In the genomic region with DNA sequence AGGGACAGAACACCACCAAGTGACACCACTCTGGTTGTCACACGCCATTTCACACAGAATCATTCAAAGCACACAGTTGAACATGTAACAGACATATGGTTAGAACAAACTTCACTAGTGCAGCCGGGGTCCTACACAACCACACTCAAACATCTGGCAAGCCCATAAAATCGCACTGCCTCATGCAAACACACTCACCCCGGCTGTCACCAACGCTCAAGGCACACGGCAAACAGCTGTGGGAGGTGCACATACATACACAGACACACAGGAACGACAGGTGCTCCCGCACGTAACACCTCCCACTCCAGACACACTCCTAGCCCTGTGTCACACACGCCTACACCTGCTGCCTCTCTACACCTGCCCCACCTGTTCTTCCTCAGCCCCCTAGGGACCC, we compare ENCODE assay signal across 8 mouse cellular contexts. TPM values are rescaled to one million over a fixed set of nuclear protein-coding genes. Genes with fewer than 3 reads are reported as not detected.
DNase-seq lines count a peak whose midpoint lies in the region; ATAC-seq and TF ChIP-seq lines count a peak whose summit lies in the region.

No protein-coding gene starts in this region.

- peak overlapping the region; percentile 56 for H3K4me3 ChIP-seq in forebrain, embryonic 10.5 days
- 0 out of 2 replicates have a peak overlapping the region, but pooled peaks have one; percentile 31 for H3K4me3 ChIP-seq in intestine, postnatal 0 days (ENCODE audit: low read depth, low read length)
- peak overlapping the region; percentile 39 for H3K4me3 ChIP-seq in neural tube, embryonic 13.5 days

- H3K4me2 ChIP-seq in intestine, postnatal 0 days (replicated peaks; ENCODE audit: low read depth): peak overlapping the region; percentile 59; the same call in 1 of the 2 replicates
- peak overlapping the region; percentile 78 for H3K4me2 ChIP-seq in neural tube, embryonic 13.5 days

- TF ChIP-seq CTCF in intestine, postnatal 0 days (IDR thresholded peaks at IDR 0.05; ENCODE audit: low read depth): no peak

- peaks cover 68% of the 10 kb centered on the region for H3K4me1 ChIP-seq in forebrain, embryonic 10.5 days
- peaks cover 3% of the 10 kb centered on the region; the same call in 1 of the 2 replicates for H3K4me1 ChIP-seq in intestine, postnatal 0 days (replicated peaks; ENCODE audit: control insufficient read depth, insufficient read depth, low read length)
- H3K4me1 ChIP-seq in neural tube, embryonic 13.5 days (replicated peaks): peaks cover 56% of the 10 kb centered on the region

- peak overlapping the region; percentile 66; the same call in 1 of the 2 replicates for H3K27ac ChIP-seq in forebrain, embryonic 10.5 days
- no peak overlapping the region for H3K27ac ChIP-seq in intestine, postnatal 0 days (ENCODE audit: low read depth, low read length)
- no peak overlapping the region for H3K27ac ChIP-seq in neural tube, embryonic 13.5 days (replicated peaks)

- no peak for ATAC-seq in intestine, postnatal 0 days
- no peak for ATAC-seq in neural tube, embryonic 13.5 days (ENCODE audit: low read depth)

- peaks cover 8% of the 10 kb centered on the region; the same call in 1 of the 2 replicates for H3K36me3 ChIP-seq in forebrain, embryonic 10.5 days (replicated peaks)
- H3K36me3 ChIP-seq in intestine, postnatal 0 days (ENCODE audit: control insufficient read depth, insufficient read depth): peaks cover 16% of the 10 kb centered on the region
- peaks cover 7% of the 10 kb centered on the region; the same call in 1 of the 2 replicates for H3K36me3 ChIP-seq in neural tube, embryonic 13.5 days

- H3K9me3 ChIP-seq in forebrain, embryonic 10.5 days: no peaks in the 10 kb centered on the region
- H3K9me3 ChIP-seq in intestine, postnatal 0 days (ENCODE audit: control insufficient read depth): no peaks in the 10 kb centered on the region
- H3K9me3 ChIP-seq in neural tube, embryonic 13.5 days: no peaks in the 10 kb centered on the region

- peak; percentile 54 for DNase-seq in layer of hippocampus, adult 9-11 months
- DNase-seq in layer of hippocampus, adult 8-10 months (ENCODE audit: low spot score in 2 of 2): no peak
- DNase-seq in forebrain, embryonic 10.5 days (ENCODE audit: extremely low spot score, low spot score): no peak
- no peak for DNase-seq in embryo, embryonic 10.5 days (ENCODE audit: low spot score)
- no peak for DNase-seq in retina, embryonic 14.5 days (ENCODE audit: low spot score)
- DNase-seq in lung, postnatal 14 days: no peak

- peaks cover 74% of the 10 kb centered on the region for H3K27me3 ChIP-seq in forebrain, embryonic 10.5 days (ENCODE audit: poor library complexity, severe bottlenecking)
- peaks cover 5% of the 10 kb centered on the region; the same call in 1 of the 2 replicates for H3K27me3 ChIP-seq in intestine, postnatal 0 days (replicated peaks; ENCODE audit: control insufficient read depth, insufficient read depth, low read length)
- peaks cover 9% of the 10 kb centered on the region; the same call in 1 of the 2 replicates for H3K27me3 ChIP-seq in neural tube, embryonic 13.5 days

- no peak overlapping the region for H3K9ac ChIP-seq in intestine, postnatal 0 days (ENCODE audit: low read depth, low read length)
- H3K9ac ChIP-seq in neural tube, embryonic 13.5 days: peak overlapping the region; percentile 67

- 64% methylated on average over 10 of the region's 10 CpGs for WGBS in forebrain, embryonic 10.5 days
- WGBS in intestine, postnatal 0 days: 62% methylated on average over 10 of the region's 10 CpGs
- 54% methylated on average over 10 of the region's 10 CpGs for WGBS in neural tube, embryonic 13.5 days

RNA-seq across cellular contexts. Expression of a gene that starts 0.7 kb away (rescaled TPM):
- total RNA-seq in layer of hippocampus, adult 8-10 months (2022): 100 to 1,000 TPM; 163 to 211 (median 185) TPM
- polyA plus RNA-seq in forebrain, embryonic 10.5 days (2016; fragmentation: Nextera tagmentation; extraction: Ambion mirVana): 0.71 and 0.86 TPM in 2 replicates
- polyA plus RNA-seq in intestine, postnatal 0 days (2015; fragmentation: Nextera tagmentation; extraction: Ambion mirVana): 3.6 and 4.7 TPM in 2 replicates
- polyA plus RNA-seq in neural tube, embryonic 13.5 days (2015; fragmentation: Nextera tagmentation; extraction: Ambion mirVana): 8.3 and 8.4 TPM in 2 replicates

RNA-seq across cellular contexts. Expression of a gene that starts 31.5 kb away (rescaled TPM):
- total RNA-seq in layer of hippocampus, adult 8-10 months (2022): 100 to 1,000 TPM; 137 to 170 (median 155) TPM
- polyA plus RNA-seq in forebrain, embryonic 10.5 days (2016; fragmentation: Nextera tagmentation; extraction: Ambion mirVana): 59.2 and 63.9 TPM in 2 replicates
- polyA plus RNA-seq in intestine, postnatal 0 days (2015; fragmentation: Nextera tagmentation; extraction: Ambion mirVana): 18.2 and 19.3 TPM in 2 replicates
- polyA plus RNA-seq in neural tube, embryonic 13.5 days (2015; fragmentation: Nextera tagmentation; extraction: Ambion mirVana): 79.4 and 81.4 TPM in 2 replicates
